Mouse (Mus musculus): Measurements from ENCODE around the gene Gm8439. TPM values are rescaled to one million over a fixed set of nuclear protein-coding genes. Genes with fewer than 3 reads are reported as not detected.
A peak's percentile ranks its signal among the peaks of the same experiment; 100 is the strongest.
"Not testable (repeated sequence)": the region's sequence is repeated elsewhere in the genome, so short reads cannot be mapped to it uniquely, and the experiment has no call there.

The Gm8439 gene
- not detected for total RNA-seq (2022)

DNA sequence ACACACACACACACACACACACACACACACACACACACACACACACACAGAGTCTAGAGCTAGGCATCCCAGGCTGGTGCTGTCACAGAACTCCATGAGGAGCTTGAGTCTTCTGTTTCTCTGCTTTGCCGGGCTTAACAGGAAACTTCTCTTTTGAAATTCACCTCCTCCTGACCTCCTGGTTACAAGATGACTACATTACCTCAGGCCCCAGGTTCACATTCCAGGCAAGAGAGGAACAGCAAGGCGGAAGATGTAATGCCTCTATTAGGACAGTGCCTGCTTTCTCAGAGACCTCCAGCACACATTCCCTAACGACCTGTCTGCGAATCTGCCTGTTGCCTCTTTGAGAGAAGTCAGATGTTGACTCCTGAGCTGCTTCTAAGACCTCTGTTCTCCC lies at the start of gene Gm8439:
TSS of gene Gm8439 (plus strand) at position 301 of the 400 bp plus-strand sequence.
- no peak for DNase-seq (ENCODE audit: low spot score)

DNA sequence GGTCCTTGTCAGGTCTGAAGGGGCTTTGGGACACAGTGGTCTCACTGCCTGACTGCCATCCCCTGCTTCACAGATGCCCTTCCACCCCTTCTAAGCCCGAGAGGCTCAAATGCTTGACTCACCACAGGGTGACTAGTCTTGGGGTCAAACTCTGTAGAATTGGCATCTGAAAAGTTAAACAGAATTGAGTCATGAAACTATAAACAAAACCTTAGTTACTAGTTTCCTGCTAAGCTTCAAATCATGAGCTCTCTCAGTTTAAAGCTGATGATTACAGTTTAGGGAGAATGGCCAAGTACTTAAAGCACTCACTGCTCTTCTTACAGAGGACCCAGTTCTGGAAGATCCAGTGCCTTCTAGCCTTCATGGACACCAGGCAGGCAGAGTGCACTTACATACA lies 43.6 kb upstream of the Gm8439 start:
- no peak for DNase-seq (ENCODE audit: low spot score)

DNA sequence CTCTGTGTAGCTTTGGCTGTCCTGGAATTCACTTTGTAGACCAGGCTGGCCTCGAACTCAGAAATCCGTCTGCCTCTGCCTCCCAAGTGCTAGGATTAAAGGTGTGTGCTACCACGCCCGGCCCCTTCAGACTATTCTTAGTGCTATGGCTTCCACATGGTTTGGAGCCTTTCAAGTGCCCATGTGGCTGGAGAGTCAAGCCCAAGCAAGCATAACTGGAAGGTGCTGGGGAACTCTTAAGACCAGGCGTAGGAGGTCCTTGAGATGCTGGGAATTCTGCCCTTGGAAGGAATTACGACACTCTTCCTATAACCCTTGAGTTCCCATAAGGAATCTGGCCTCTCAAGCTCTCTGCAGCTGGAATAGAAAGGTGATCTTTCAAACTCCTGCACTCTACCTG lies 32.0 kb upstream of the Gm8439 start:
- DNase-seq (ENCODE audit: low spot score): no peak

DNA sequence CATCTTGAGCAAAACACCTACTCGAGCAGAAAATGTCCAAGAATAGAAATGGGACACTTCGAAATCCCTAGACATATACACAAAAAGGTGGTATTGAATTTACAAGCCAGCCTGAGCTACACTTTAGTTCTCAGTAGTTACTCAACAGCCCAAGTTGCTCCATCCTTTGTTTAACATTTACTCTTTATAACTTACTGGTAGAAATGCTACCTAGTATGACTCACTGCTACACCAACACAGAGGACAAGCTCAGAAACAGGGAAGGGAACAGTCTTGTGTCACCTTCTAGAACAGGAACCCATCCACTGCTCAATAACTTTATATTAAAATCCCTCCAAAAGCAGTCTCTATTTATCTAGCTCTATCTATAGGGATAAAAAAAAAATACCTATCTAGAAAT lies 22.8 kb upstream of the Gm8439 start:
- no peak for DNase-seq (ENCODE audit: low spot score)

DNA sequence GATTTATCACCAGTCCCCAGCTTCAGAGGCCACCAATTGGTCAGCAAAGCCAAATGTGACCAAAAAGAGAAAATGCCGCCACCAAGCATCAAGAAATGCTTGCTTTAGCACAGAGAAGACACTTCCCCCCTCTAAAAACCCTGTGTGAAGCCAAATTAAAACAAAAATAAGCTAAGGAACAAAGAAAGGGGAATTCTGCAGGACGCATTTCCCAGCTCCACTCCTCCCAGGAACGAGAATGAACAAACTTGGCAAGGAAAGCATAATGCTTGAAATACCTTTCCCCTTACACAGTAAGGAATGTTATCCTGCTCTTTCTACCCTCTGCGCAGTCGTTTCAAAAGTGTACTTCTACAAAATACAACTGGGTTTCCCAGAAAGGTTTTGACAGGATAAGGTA lies 20.5 kb upstream of the Gm8439 start:
- peak; percentile 53 for DNase-seq (ENCODE audit: low spot score)

DNA sequence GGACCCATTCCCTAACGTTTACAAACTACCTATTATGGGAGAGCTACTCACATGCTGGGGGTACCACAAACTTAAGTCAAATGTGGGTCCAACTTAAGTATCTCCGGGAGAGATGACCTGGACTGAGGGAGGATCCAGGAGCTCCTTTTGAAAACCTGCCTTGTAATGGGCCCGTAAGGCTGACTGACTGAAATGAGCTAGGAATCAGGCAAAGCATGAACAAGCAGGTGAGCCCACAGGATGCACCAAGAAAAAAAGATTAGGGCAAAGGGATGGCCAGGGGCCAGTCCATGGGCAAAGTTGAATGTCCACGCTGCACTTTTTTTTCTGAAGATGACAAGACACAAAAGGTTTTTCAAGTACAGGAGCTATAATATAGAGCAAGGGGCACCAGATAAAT lies 19.5 kb upstream of the Gm8439 start:
- peak; percentile 19 for DNase-seq (ENCODE audit: low spot score)

DNA sequence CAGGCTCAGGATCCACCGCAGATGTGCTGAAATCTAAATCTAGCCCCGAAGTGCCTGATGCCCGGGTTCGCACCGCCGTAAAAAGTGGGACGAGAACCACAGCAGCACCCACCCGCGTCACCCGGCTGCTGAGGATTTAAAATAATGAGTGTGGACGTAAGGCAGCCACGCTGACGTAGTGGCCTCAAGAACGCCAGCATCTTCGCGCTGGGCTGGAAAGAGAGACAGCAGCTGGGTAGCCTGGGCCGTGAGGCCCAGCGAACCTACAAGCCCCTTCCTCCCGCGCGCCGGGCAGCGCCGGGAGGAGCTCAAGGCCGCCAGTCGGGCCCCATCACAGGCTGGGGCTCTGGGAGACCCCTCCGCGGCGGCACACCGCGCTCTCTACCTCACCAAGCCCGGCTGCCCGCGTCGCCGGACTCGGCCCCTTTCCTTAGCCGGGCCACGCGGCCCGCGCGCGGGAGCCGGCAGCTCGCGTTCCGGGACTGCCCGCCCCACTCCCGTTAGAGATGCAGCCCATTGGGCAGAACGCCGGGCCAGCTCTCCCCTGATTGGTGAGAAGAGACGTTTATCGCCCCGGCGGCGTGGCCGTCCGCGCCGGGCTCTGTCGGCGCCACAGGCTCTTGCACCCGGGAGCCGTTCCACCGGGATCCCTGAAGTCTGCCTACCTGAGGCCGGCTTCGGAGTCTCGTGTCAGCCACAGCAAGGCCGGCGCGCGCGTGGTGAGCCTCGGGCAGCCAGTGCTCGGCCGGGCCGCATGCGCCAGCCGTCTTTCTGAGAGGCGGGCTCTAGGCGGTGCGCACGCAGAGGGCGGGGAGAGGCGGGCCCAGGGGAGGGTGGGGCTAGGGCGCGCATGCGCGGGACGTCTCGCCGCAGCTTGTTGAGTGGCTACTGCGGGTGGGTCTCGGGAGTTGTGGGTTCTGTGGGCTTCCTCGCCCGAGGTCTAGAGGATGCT lies 18.8 kb upstream of the Gm8439 start, which contains the start of gene Ctps:
TSS of gene Ctps (minus strand) at position 791 of the 952 bp plus-strand sequence.
- DNase-seq (ENCODE audit: low spot score): peak; percentile 95

DNA sequence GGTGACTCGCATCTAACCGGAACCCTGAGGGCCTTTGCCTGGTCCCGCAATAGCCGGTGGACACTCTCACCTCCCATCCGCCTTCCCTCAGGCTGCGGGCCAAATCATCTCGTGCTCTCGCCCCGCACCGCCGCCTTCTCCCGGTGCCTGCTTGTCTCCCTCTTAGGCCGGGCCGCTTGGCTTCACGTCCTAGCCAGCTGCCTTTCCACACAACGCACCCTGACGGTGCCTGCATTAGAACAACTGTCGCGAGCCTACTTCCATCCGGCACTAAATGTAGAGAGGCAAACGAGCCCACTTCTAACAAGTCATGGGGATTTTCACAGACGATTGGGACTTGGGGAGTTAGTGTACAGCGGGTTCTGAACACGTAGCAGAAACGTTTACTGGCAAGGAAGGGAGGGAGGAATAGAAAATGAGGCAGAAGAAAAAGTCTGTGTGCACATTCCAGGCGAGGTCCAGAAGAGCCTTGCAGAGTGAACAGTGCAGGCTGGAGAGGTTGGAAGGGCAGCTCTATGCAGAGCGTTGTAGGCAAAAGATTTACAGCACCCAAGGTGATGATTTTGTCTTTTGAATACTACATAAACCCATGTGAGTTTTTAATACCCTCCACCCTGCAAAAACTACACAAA lies 18.0 kb upstream of the Gm8439 start:
- no peak for DNase-seq (ENCODE audit: low spot score)

DNA sequence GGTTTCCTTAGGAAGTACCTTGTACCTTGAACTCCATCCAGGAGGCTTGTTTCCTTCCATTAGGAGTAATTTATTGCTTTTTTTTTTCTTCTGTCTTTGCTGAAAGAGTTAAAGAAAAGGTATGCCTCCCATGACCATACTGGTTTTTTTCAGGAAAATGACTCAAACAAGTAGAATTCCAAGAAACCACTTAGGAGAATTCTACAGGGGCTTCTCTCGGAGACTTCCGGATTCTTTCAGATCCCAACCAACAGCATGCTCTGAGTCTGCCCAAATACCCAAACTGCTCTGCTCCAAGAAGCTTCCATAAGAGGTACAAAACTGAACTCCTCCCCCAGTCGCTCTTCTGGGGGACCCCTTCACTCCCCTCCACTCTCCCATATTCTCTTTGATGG lies 17.5 kb upstream of the Gm8439 start:
- DNase-seq (ENCODE audit: low spot score): no peak

DNA sequence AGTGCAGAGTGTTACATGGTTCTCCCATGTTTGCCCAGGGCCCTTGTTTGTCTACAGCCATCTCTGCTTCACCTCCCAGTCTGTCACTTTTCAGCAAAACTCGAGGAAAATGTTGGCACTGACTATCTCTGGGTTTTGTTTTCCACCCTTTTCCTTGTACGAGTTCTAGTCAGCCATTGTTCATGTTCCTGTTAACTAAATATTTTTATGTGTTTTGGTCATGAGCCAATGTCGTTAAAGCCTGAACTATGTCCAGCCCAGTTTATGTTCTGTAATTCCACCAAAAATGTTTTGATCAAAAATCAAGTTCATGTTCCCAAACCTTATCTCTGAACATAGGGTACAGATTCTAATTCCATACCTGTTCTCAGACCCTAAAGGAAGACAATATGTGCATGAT lies 16.9 kb upstream of the Gm8439 start:
- no peak for DNase-seq (ENCODE audit: low spot score)

DNA sequence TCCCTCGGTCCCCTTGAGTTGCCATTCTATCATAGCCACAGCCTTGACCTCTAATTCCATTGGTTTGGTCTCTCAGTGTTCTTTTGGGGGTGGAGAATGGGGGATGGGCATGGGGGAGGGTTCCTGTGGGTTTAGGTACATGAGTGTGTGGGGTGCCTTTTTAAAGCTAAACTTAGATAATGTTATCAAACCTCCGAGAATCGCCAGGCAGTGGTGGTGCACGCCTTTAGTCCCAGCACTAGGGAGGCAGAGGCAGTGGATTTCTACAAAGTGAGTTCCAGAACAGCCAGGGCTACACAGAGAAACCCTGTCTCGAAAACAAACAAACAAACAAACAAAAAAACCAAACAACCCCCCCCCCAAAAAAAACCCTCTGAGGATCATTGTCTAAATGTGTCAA lies 7.7 kb upstream of the Gm8439 start:
- DNase-seq (ENCODE audit: low spot score): no peak

DNA sequence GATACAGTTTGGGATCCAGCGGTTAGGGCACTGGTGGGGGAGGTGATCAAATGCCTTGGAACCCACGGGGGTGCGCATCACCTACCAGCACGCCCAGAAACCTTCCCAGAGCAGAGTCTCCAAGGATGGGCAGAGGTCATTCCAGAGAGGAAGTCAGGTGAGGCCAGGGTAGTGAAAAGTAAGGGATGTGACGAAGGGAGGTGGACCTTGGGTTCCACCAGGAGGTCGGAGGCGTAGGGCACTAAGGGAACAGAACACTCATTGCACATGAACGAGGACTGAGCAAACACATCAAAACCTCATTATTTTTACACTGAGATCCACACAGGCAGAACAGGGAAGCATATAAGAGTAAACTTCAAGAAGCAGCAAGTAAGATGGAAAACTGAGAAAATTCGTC lies 6.8 kb upstream of the Gm8439 start:
- no peak for DNase-seq (ENCODE audit: low spot score)

DNA sequence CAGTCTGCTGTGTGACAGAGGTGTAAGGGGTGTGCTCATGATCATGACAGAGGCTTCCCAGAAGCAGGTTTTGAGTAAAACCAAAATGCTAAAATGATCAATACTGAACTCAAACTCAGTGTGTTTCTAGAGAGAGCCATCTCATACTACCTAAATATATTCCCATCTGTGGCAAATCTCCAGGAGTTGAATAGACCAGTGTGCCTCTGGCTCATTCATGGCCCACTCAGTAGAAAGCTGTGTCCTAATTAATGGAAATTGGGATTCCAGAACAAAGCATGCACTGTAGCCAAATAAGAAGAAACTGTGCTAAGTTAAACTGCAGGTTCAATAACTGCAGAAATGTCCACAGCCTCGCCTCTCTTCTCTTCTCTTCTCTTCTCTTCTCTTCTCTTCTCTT lies 1.6 kb upstream of the Gm8439 start:
- no peak for DNase-seq (ENCODE audit: low spot score)

DNA sequence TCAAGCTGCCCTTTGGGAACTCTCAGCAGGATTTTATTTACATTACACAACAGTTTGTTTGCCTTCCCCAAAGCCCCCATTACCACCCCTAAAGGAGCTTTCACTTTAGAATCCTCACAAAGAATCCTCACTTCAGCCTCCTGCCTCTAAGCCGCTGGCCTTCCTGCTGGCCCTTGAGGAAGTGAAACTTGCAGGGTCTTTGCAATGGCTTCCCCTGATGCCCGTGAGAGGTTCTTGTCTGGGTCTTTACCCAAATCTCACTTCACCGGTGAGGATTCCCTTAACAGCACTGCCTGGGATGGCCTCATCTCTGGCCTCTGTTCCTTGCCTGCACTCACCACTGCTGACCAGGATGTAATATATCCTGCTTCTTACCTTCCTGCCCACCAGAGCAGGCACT lies 525 bp downstream of the Gm8439 start:
- no peak for DNase-seq (ENCODE audit: low spot score)

DNA sequence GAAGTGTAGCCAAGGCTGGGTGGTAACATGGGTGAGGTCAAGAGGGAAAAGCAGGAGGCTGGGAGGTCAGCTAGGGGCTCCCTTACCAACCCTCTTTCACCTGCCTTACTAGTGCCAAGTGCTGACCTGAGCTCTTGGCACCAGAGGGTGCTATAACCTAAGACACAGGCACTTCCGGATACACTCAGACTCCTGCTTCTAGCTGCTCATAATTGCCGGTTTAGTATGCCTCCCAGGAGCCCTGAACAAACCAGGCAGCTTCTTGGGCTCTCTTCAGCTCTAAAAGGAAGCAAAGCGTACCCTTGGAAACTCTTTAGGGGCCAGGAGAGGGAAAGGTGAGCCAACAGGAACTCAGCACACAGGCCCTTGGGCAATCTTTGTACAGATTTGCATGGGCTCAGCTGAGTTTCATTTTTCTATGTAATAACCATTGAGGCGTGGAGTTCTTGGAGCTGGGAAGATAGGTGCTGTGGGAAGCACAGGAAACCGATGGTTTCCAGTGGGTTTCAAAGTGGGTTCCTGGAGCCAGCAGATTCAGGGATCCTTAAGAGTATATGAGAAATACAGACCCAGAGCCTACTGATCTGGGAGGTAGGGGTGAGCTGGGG lies 1.4 kb downstream of the Gm8439 start:
- peak; percentile 31 for DNase-seq (ENCODE audit: low spot score)

DNA sequence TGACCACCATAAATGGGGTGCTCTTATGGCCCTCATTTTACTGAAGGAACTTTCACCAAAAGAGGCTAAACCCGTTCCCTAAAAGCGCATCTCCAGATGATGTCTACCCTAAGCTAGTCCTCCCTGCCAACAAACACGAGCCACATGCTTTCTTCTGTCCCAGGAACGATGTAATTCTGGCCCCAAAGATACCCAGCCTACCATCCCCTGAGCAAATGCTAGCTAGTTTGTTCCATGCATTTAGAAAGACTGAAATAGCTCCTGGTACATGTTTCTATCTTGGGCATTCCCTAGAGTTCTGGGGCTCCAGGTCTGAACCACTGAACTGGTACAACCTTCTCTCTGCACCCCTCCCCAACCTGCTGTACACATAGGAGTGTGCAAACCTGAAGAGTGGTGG lies 2.4 kb downstream of the Gm8439 start:
- no peak for DNase-seq (ENCODE audit: low spot score)

DNA sequence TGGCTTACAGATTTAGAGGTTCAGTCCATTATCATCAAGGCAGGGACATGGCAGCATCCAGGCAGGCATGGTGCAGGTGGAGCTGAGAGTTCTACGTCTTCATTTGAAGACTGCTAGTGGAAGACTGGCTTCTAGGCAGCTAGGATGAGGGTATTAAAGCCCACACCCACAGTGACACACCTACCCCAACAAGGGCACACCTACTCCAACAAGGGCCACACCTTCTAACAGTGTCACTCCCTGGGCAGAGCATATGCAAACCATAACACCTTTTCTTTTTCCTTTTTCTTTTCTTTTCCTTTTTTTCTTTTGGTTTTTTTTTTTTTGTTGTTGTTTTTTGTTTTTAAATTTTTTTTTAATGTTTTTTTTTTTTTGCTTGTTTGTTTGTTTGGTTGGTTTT lies 7.7 kb downstream of the Gm8439 start:
- not testable (repeated sequence) for DNase-seq (ENCODE audit: low spot score)

DNA sequence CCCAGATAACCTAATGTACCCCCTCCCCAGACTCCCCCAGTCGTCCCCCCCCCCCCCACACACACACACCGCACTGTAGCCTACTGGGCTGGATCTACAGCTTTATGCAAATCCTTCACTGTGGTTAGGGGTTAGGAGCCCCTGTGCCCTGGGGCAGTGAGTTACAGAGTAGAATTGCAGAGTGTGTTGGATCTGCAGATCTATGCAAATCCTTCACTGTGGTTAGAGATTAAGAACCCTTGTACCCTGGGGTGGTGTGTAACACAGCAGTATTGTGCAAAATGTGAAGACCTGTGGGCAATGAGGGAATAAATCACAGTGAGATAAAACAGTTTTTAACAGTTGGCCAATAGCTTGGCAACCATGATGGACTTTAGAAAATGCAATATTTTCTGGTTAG lies 10.4 kb downstream of the Gm8439 start:
- DNase-seq (ENCODE audit: low spot score): no peak

DNA sequence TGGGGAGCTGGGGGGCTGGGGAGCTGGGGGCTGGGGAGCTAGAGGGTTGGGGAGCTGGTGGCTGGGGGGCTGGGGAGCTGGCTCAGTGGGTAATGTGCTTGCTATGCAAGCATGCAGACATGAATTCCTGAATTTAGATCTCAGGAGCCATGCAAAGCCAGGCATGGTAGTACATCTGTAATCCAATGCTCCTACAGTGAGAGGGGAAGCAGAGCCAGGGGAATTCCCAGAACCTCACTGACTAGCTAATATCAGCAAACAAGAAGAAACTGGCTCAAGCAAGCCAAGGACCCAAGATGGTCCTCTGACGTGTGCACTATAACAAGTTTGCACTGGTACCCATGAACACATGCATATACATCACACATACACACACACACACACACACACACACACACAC lies 13.2 kb downstream of the Gm8439 start:
- no peak for DNase-seq (ENCODE audit: low spot score)

DNA sequence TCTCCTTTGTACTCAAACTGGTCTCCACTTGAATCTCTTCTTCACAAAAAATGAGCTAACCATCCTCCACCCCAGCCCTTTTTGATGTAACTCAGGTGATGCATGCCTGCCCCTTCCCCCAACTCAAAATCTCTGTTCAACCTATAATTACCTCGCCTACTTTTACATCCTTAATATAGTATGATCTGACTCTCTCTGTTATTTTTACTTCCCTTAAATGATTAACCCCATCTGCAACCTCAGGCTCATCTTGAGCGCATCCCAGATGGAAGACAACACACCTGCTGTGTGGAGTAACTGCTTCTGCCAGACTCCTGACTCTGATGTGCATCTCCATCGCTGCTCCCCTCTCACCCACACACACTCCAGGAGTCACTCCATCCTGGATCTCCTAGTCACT lies 14.1 kb downstream of the Gm8439 start:
- no peak for DNase-seq (ENCODE audit: low spot score)

DNA sequence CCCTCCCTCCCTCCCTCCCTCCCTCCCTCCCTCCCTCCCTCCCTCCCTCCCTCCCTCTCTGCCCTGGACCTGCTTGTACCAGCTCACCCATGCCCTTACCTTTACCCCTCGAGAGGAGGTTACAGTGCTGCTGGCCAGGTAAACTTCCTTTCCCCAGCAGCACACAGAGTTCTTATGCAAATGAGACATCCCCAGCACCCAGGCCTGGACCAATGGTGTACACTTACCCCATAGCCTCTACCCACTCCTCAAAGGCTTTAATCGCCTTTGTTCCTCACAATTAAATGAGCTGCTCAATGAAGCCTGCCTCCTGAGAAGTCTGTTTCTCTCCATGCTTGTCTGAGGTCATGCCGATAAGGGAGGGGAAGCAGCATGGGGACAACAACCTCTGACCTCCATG lies 18.4 kb downstream of the Gm8439 start:
- DNase-seq (ENCODE audit: low spot score): no peak

DNA sequence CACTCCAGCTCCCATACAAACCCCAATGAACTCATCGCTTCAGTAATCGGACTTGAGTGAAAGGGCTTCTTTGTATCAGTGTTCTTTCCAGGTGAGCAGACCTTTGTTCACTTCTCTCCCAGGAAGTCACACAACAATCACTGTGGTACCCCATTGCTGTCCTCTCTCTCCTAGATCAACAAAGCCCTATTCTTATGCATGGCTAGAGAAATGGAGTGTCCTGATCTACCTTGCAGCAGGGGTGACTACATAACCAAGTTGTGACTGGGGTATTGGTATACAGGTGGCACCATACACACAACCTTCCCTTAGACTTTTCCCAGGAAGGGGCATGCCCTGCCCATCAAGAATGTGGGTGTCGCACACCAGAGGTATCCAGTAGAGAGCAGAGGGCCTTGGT lies 22.5 kb downstream of the Gm8439 start:
- no peak for DNase-seq (ENCODE audit: low spot score)
